Mouse (Mus musculus) midbrain, embryonic 15.5 days (tissue): ENCODE measurements around the gene Erc1. TPM values are rescaled to one million over a fixed set of nuclear protein-coding genes. Genes with fewer than 3 reads are reported as not detected.
"Not testable (repeated sequence)": the region's sequence is repeated elsewhere in the genome, so short reads cannot be mapped to it uniquely, and the experiment has no call there.

ENCODE experiments used
- ATAC-seq: fragments of 200-750 bp; cut with Nextera tagmentation; replicated peaks from 2 replicates; pipeline ENCODE4 v1.8.0; 2017; ENCODE audit warnings: moderate TSS enrichment
- H3K27ac ChIP-seq: fragments of 300-500 bp; sonication (generic); 2 replicates; pipeline ENCODE4 v1.5.1; 2015; ENCODE audit warnings: mild to moderate bottlenecking, inconsistent platforms
- H3K27me3 ChIP-seq: fragments of 300-500 bp; sonication (generic); replicated peaks from 2 replicates; pipeline ENCODE4 v1.6.1; 2015; ENCODE audit warnings: inconsistent platforms
- H3K36me3 ChIP-seq: fragments of 300-500 bp; sonication (generic); replicated peaks from 2 replicates; pipeline ENCODE4 v1.6.1; 2015; ENCODE audit warnings: inconsistent platforms
- H3K4me1 ChIP-seq: fragments of 300-500 bp; sonication (generic); 2 replicates; pipeline ENCODE4 v1.6.1; 2015; ENCODE audit warnings: inconsistent platforms
- H3K4me2 ChIP-seq: fragments of 300-500 bp; sonication (generic); 2 replicates; pipeline ENCODE4 v1.6.1; 2015; ENCODE audit warnings: inconsistent platforms, mild to moderate bottlenecking, moderate library complexity
- H3K4me3 ChIP-seq: fragments of 300-500 bp; sonication (generic); 2 replicates; pipeline ENCODE4 v1.5.1; 2015; ENCODE audit warnings: mild to moderate bottlenecking, inconsistent platforms
- H3K9ac ChIP-seq: fragments of 300-500 bp; sonication (generic); 2 replicates; pipeline ENCODE4 v1.6.1; 2015; ENCODE audit warnings: mild to moderate bottlenecking, inconsistent platforms
- H3K9me3 ChIP-seq: fragments of 300-500 bp; sonication (generic); 2 replicates; pipeline ENCODE4 v1.6.1; 2016; ENCODE audit warnings: inconsistent platforms
- WGBS: fragments of 180-500 bp; shearing (Covaris S2); methylation state at CpG from one replicate; pipeline ENCODE4 v1.1.7; 2015; ENCODE audit warnings: mixed read lengths; 5-methylcytosine and 5-hydroxymethylcytosine counted together
- polyA plus RNA-seq: library from polyadenylated mRNA; unstranded; fragments of >200 nt; fragmentation: Nextera tagmentation; extraction: Ambion mirVana; gene quantifications from 2 replicates; pipeline ENCODE4 v1.2.1, GENCODE M21; 2015

Gene Erc1
- polyA plus RNA-seq, 1 experiment from 2014 or later = 58.9 TPM

DNA sequence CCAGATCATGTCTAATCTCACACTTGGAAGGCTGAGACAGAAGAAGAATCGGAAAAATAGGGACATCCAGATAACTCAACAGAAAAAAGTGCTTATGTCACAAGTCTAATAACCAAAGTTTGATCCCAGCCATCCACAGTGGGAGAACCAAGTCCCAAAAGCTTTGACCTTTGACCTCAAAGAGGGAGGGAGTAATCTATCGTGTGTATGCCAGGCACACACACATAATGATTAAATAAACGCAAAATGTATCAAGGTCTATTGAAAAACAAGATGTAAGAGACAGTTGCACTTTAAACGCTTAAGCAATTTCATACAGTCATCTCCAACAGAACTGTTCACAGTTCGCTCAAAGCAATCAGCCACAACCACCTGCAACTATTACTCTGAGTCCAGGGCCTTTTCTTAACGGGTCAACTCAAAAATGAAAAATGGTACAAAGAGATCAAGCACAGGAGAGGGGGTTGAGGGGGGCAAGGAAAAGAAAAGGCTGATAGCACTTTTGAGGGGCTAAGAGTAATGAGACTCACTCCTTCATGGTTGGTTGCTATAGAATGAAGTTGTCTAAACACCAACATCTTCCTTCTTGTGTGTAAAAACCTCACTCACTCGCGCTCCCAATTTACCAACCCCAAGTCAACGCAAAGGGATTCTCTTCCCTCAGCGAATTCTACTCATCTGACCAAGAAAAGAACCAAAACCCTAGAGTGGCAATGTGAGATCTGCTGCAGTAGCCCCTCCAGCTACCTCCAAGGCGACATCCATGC is 1.0 kb downstream of the Erc1 start:
- H3K4me3 ChIP-seq = peak overlapping the region; percentile 97
- H3K4me2 ChIP-seq = peak overlapping the region; percentile 66
- no peak for ATAC-seq
- no peaks in the 10 kb centered on the region for H3K36me3 ChIP-seq
- peak overlapping the region; percentile 90 for H3K9ac ChIP-seq
- peaks cover 28% of the 10 kb centered on the region for H3K4me1 ChIP-seq
- 20% methylated on average over 11 of the region's 11 CpGs for WGBS
- H3K9me3 ChIP-seq = no peaks in the 10 kb centered on the region
- no peaks in the 10 kb centered on the region for H3K27me3 ChIP-seq
- peak overlapping the region; percentile 99 for H3K27ac ChIP-seq

- no peak overlapping the region for H3K4me2 ChIP-seq
- no peak overlapping the region for H3K27ac ChIP-seq
- no peak for ATAC-seq
- 89% methylated on average over 5 of the region's 5 CpGs for WGBS
- H3K27me3 ChIP-seq = no peaks in the 10 kb centered on the region
- H3K36me3 ChIP-seq = no peaks in the 10 kb centered on the region
- no peak overlapping the region for H3K9ac ChIP-seq
- no peak overlapping the region for H3K4me3 ChIP-seq
- H3K9me3 ChIP-seq = no peaks in the 10 kb centered on the region
- no peaks in the 10 kb centered on the region for H3K4me1 ChIP-seq
These were observed 18.0 kb downstream of the Erc1 start for GRCm38 (mm10) chr6:119829951-119830350.

DNA sequence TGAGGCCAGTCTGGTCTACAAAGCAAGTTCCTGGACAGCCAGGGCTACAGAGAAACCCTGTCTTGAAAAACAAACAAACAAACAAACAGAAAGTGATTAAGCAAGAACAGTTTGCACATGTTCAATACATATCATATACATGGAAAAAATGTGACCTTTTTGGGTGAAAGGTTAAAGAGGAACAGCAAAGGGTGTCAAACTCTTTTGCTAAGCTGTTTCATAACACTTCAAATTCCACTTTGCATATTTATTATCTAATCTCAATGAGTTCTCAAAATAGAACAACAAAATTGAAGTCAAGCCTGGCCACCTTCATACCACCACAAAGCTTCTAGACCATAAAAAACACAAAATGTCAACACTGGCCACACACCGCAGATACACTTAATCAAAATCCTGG is 19.8 kb downstream of the Erc1 start:
- WGBS = 100% methylated on average over 1 of the region's 1 CpGs
- no peak overlapping the region for H3K27ac ChIP-seq
- H3K4me3 ChIP-seq = no peak overlapping the region
- H3K4me1 ChIP-seq = no peaks in the 10 kb centered on the region
- H3K27me3 ChIP-seq = no peaks in the 10 kb centered on the region
- no peaks in the 10 kb centered on the region for H3K9me3 ChIP-seq
- no peak for ATAC-seq
- H3K9ac ChIP-seq = no peak overlapping the region
- peaks cover 12% of the 10 kb centered on the region; the same call in 1 of the 2 replicates for H3K36me3 ChIP-seq
- H3K4me2 ChIP-seq = no peak overlapping the region

DNA sequence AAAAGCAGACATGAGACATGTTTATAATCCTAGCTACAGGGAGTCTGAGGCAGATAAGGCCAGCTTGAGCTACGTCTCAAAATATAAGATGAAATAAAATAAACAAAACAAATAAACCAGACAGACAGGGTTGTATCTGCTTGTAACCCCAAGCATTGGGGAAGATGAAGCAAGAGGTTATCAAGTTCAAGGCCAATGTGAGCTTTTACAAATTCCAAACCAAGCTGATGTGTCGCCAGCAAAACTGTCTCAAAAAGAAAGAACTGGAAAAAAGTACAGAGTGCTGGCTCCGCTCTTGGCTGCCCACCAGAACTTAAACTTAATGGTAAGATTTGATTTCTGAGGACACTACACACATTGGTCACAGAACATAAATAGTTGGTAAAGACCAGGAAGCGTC is 21.3 kb downstream of the Erc1 start:
- 87% methylated on average over 4 of the region's 4 CpGs for WGBS
- Histone ChIP-seq H3K4me3 (no peak overlapping the region), H3K27me3 (no peaks in the 10 kb centered on the region), H3K9me3 (no peaks in the 10 kb centered on the region), H3K36me3 (peaks cover 12% of the 10 kb centered on the region; the same call in 1 of the 2 replicates), H3K27ac (no peak overlapping the region), H3K4me1 (peaks cover 5% of the 10 kb centered on the region; the same call in 1 of the 2 replicates), H3K4me2 (no peak overlapping the region), H3K9ac (no peak overlapping the region)
- no peak for ATAC-seq

DNA sequence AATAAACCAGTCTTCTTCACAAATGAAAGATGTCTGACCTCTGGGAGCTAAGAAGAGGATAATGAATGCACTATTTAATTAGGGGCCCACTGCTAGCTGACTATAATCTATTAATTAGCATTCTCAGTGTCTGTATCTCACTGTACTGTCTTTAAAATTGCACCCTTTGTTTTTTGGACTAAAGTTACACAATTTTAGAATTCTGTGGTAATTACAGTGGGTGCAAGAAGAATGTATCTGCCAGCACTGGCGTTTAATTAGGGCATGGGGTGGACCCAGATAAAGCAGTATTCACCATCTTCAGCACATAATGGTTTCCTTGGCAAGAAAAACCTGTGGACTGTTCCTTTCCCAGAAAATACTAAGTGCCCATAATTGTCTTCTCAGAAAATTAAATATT is 25.8 kb downstream of the Erc1 start:
- 44% methylated on average over 1 of the region's 1 CpGs for WGBS
- Histone ChIP-seq H3K9ac (no peak overlapping the region), H3K4me3 (no peak overlapping the region), H3K9me3 (no peaks in the 10 kb centered on the region), H3K27me3 (no peaks in the 10 kb centered on the region), H3K27ac (no peak overlapping the region), H3K36me3 (peaks cover 12% of the 10 kb centered on the region; the same call in 1 of the 2 replicates), H3K4me1 (peaks cover 9% of the 10 kb centered on the region; the same call in 1 of the 2 replicates), H3K4me2 (no peak overlapping the region)
- ATAC-seq = no peak

GRCm38 (mm10) chr6:119821158-119821557 is 26.8 kb downstream of the Erc1 start:
- Histone ChIP-seq H3K36me3 (peaks cover 12% of the 10 kb centered on the region; the same call in 1 of the 2 replicates), H3K4me1 (peaks cover 9% of the 10 kb centered on the region; the same call in 1 of the 2 replicates), H3K9me3 (no peaks in the 10 kb centered on the region), H3K4me2 (no peak overlapping the region), H3K9ac (no peak overlapping the region), H3K27ac (no peak overlapping the region), H3K27me3 (no peaks in the 10 kb centered on the region), H3K4me3 (no peak overlapping the region)
- WGBS = 100% methylated on average over 1 of the region's 1 CpGs
- ATAC-seq = no peak

GRCm38 (mm10) chr6:119818541-119818940 is 29.4 kb downstream of the Erc1 start:
- whole genome bisulfite sequencing = 93% methylated on average over 4 of the region's 4 CpGs
- Histone ChIP-seq H3K27ac (no peak overlapping the region), H3K4me1 (peaks cover 9% of the 10 kb centered on the region; the same call in 1 of the 2 replicates), H3K4me2 (no peak overlapping the region), H3K36me3 (0 out of 2 replicates have a peak, but pooled peaks cover 1% of the 10 kb centered on the region), H3K9ac (no peak overlapping the region), H3K27me3 (no peaks in the 10 kb centered on the region), H3K4me3 (no peak overlapping the region), H3K9me3 (no peaks in the 10 kb centered on the region)
- ATAC-seq = no peak

- Histone ChIP-seq H3K4me1 (no peaks in the 10 kb centered on the region), H3K4me2 (no peak overlapping the region), H3K9me3 (no peaks in the 10 kb centered on the region), H3K27ac (no peak overlapping the region), H3K27me3 (no peaks in the 10 kb centered on the region), H3K36me3 (no peaks in the 10 kb centered on the region), H3K9ac (no peak overlapping the region), H3K4me3 (no peak overlapping the region)
- 84% methylated on average over 4 of the region's 4 CpGs for WGBS
- no peak for ATAC-seq
These were observed 32.5 kb downstream of the Erc1 start for GRCm38 (mm10) chr6:119815426-119815825.

DNA sequence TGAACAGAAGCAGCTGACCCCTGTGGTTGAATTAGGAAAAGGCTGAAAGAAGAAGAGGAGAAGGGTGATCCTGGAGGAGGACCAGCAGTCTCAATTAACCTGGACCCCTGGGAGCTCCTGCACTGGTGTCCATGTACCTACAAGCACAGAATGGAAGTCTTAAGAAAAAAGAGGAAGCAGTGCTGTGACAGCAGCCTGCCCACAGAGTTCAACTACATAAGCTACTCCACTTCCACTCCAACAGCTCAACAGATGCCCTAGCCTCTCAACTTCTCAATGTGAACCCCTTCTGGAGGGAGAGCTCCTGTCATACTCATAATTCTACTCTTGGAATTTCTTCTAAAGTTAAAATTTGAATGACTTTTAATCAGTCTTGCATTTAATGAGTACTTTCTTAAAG is 34.9 kb downstream of the Erc1 start:
- ATAC-seq, H3K4me2 ChIP-seq, H3K36me3 ChIP-seq, H3K9ac ChIP-seq, H3K4me1 ChIP-seq, H3K27me3 ChIP-seq, H3K9me3 ChIP-seq, H3K4me3 ChIP-seq, H3K27ac ChIP-seq: not testable (repeated sequence)

DNA sequence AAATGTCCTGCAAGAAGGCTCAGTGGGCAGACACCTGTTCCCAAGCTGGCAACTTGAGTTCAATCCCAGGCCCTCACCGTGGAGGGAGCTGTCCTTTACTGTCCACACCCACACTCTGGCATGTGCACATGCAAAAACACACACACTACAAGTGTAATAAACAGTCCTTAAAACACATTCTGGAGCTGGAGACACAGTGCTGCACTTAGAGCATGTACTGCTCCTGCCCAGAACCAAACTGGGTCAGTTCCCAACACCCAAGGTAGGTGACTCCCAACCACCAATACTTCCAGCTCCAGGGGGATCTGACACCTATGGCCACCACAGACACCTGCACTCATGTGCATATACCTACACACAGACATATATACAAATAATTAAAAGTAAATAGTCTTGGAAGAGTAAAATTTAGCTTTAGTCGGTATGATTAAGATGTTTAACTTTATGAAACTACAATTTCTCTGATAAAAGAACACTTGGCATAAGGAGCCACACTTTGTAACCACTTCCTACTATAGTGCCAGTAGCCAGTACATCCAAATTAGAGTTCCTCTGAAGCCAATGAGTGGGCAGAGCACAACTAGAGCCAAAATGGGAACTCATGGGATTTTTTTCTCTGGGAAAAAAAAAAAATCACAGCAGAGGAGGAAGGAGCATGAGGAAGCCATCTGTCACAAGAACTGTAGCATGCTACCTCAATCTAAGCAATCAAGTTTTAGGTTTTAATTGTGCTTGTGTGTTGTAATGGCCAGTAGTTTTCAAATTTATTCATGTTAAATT is 39.1 kb downstream of the Erc1 start:
- H3K4me2 ChIP-seq = no peak overlapping the region
- 91% methylated on average over 2 of the region's 2 CpGs for WGBS
- no peak for ATAC-seq
- no peaks in the 10 kb centered on the region for H3K4me1 ChIP-seq
- no peak overlapping the region for H3K4me3 ChIP-seq
- no peak overlapping the region for H3K9ac ChIP-seq
- no peaks in the 10 kb centered on the region for H3K27me3 ChIP-seq
- H3K27ac ChIP-seq = no peak overlapping the region
- H3K36me3 ChIP-seq = no peaks in the 10 kb centered on the region
- H3K9me3 ChIP-seq = no peaks in the 10 kb centered on the region

- H3K27ac ChIP-seq = no peak overlapping the region
- no peak overlapping the region for H3K4me2 ChIP-seq
- no peaks in the 10 kb centered on the region for H3K27me3 ChIP-seq
- no peaks in the 10 kb centered on the region for H3K9me3 ChIP-seq
- H3K9ac ChIP-seq = no peak overlapping the region
- no peaks in the 10 kb centered on the region for H3K36me3 ChIP-seq
- WGBS = 81% methylated on average over 2 of the region's 2 CpGs
- H3K4me3 ChIP-seq = no peak overlapping the region
- H3K4me1 ChIP-seq = no peaks in the 10 kb centered on the region
- no peak for ATAC-seq
These were observed 44.7 kb downstream of the Erc1 start for GRCm38 (mm10) chr6:119803239-119803638.

GRCm38 (mm10) chr6:119796911-119797486 is 51.0 kb downstream of the Erc1 start:
- Histone ChIP-seq H3K9me3 (no peaks in the 10 kb centered on the region), H3K27ac (no peak overlapping the region), H3K36me3 (no peaks in the 10 kb centered on the region; the same call in 1 of the 2 replicates), H3K4me1 (no peaks in the 10 kb centered on the region), H3K27me3 (no peaks in the 10 kb centered on the region), H3K4me2 (no peak overlapping the region), H3K9ac (no peak overlapping the region), H3K4me3 (no peak overlapping the region)
- WGBS = 88% methylated on average over 12 of the region's 12 CpGs
- no peak for ATAC-seq
